Mouse (Mus musculus): ENCODE measurements around the gene Cyfip2.

- TF ChIP-seq CTCF (IDR thresholded peaks at IDR 0.05; ENCODE audit: low read depth) (0 out of 2 replicates have a peak, but pooled peaks have one; percentile 4), EP300 (IDR thresholded peaks at IDR 0.05; ENCODE audit: low read depth) (no peak)
These were observed 1.9 kb upstream of the Cyfip2 start for GRCm38 (mm10) chr11:46314534-46314933.
